Mouse (Mus musculus) urinary bladder, adult 2 months (tissue): ENCODE results near the gene Cemip. TPM values are rescaled to one million over a fixed set of nuclear protein-coding genes. Genes with fewer than 3 reads are reported as not detected.
"Not testable (repeated sequence)": the region's sequence is repeated elsewhere in the genome, so short reads cannot be mapped to it uniquely, and the experiment has no call there.

Experiments used
- DNase-seq: peaks from one replicate; pipeline ENCODE4 v3.0.0; 2022; ENCODE audit warnings: low spot score
- polyA plus RNA-seq: library from polyadenylated mRNA; depleted of rRNA; stranded (reverse); fragments of >200 nt; gene quantifications from 2 replicates; pipeline ENCODE4 v1.2.3, GENCODE M21; 2012; rRNA removed

Cemip gene
- polyA plus RNA-seq, result 0.37 and 0.77 TPM in 2 replicates

GRCm38 (mm10) chr7:84086039-84086829, at the start of gene Cemip:
Gene Cemip, minus strand, starts transcription at chr7:84086502.
- DNase-seq, result peak; percentile 76

- DNase-seq, result no peak
Observed at GRCm38 (mm10) chr7:84132704-84133103, 46.4 kb upstream of the Cemip start.

DNA sequence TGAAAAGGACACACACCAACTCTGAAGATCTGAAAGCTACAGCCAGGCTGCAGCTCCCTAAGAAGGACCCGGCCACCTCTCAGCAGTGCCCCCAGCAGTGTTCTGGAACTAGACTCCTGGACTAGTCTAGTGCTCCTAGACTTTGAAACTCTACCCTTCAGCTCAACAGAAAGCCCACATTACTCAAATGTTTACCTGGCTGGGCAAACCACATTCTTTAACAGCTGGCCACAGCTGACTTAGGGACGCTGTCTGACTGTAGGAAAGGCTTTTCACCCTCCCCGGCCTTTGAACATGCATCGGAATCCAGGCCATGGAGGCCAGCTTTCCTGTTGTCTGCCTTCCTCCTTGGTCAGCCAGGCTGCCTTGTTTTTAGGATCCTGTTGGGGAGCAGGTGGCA, 45.4 kb upstream of the Cemip start:
- DNase-seq, result no peak

DNA sequence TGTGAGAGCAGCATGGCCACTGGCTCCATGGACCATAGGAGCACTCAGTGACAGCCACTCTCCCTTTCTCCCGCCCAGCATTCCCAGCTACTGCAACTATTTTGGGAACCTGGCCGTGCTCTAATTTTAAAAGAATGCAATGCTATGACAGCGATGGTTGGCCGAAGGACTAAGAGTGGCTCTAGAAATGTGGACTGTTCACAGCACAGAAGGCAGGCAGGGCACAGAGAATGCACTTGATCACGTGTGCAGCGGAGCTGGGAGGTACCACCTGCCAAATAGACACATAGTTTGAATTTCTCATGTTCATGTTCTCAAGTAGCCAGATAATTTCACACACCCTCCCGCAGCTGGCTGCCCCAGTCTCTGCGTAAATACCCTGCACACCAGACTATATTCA, 42.4 kb upstream of the Cemip start:
- DNase-seq, result no peak

DNA sequence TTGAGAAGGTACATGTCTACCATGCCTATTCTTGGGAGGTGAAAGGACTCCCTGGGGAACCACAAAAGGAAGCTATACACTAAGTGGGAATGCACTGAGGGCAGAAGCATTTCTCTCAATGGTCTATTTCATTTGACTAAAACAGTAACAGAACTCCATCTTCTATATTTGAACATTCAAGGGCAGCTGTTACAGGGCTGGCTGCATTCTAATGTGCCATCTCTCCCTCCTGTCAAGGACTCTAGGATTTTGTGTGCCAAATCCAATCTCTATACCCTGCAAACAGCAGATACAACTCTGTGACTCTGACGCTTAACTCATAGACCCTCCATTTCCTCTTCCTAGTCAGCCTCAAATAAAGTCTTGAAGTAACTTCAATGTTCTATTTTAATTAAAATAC, 39.4 kb upstream of the Cemip start:
- DNase-seq, result no peak

GRCm38 (mm10) chr7:84123651-84124050, 37.3 kb upstream of the Cemip start:
- not testable (repeated sequence) for DNase-seq

GRCm38 (mm10) chr7:84121778-84122177, 35.5 kb upstream of the Cemip start:
- no peak for DNase-seq

DNA sequence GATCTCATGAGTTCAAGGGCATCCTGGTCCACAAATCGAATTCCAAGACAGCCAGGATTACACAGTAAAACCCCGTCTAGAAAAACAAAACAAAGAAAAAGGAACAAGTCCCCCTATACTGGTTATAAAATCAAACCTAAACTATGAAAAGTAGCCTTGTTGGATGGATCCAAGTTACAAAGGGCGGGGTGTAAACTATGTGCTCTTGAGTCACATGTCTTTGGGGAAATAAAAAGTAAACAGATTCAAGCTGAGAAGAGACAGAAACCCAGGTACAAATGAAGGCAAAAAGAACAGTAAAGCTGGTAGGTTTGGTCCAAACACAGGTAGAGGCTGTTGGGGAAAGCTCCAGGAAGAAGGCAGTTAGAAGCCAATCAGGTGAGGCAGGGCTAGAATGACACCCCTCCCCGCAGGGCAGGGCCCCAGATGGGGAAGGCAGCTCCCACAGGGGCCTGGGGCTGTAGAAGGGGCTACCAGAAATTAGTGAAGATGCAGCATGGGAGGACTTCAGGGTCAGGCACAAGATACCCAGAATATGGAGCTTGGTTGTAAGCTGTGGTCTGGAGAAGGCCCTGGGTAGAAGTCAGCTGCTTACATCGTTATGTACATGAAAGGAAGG, 33.9 kb upstream of the Cemip start:
- DNase-seq, result no peak

- DNase-seq, result no peak
Observed at GRCm38 (mm10) chr7:84119216-84120105, 33.2 kb upstream of the Cemip start.

- DNase-seq, result no peak
Observed at GRCm38 (mm10) chr7:84117543-84118122, 31.3 kb upstream of the Cemip start.

DNA sequence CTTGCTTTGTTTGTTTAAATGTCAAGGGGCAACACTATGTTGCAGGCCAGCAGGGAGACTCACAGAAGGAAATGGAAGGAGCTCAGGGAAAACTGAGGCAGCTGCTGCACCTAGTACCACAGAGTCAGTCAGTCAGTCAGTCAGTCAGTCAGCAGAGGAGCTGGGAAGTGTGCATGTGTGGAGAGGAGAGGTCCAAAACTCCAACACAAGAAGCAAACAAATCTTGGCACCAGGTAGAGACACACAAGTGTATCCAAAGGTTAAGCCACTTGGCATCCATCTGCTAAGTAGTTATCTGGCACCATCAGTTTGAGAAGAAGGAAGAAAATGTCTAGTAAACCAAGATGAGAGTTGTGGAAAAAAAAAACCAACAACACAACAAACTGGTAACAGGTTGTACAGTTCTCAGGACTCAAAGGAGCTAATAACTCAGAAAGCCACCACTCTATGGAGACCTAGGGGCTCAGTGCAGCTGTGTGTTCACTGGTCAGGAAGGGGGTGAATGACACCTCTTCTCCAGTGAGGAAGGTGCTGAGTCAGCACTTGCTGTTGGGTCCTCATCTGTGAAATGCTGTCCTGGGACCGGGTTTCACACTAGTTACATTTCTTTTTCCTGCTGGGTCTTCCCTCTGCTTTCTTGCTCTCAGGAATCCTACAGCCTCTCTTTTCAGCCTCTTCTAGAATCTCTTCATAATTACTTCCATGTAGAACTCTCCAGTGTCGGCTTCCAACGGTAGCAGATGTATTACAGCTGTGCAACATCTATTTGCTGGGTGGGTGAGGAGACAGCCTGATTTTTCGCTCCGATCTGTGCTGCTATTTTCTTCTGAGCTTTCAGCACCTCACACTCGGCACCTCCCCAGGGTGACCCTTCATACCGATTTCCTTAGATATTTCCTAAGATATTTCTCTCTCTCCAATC, 30.6 kb upstream of the Cemip start:
- DNase-seq, result no peak

DNA sequence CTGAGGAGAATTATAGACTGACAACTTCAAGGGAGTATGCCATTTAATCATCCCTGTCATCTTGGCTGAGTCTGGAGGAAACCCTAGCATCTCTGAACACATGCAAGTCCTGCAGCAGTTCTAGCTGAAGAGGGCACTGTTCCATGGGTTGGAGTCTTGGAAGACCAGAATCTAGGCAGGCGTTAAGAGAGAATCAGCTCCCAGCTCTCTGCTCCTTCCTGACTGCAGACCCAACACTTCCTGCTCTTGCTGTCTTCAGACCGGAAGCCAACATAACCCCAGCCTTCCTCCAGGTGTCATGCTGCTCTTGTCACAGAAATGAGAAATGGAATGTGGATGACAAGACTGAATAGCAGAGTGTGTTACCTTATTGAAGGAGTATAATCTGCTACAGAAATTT, 29.1 kb upstream of the Cemip start:
- no peak for DNase-seq

GRCm38 (mm10) chr7:84114775-84115174, 28.5 kb upstream of the Cemip start:
- DNase-seq, result no peak

- DNase-seq, result no peak
Observed at GRCm38 (mm10) chr7:84113035-84113390, 26.7 kb upstream of the Cemip start.

GRCm38 (mm10) chr7:84112351-84113034, 26.2 kb upstream of the Cemip start:
- no peak for DNase-seq

GRCm38 (mm10) chr7:84111716-84112350, 25.5 kb upstream of the Cemip start:
- DNase-seq, result no peak

- no peak for DNase-seq
Observed at GRCm38 (mm10) chr7:84106942-84107341, 20.6 kb upstream of the Cemip start.

DNA sequence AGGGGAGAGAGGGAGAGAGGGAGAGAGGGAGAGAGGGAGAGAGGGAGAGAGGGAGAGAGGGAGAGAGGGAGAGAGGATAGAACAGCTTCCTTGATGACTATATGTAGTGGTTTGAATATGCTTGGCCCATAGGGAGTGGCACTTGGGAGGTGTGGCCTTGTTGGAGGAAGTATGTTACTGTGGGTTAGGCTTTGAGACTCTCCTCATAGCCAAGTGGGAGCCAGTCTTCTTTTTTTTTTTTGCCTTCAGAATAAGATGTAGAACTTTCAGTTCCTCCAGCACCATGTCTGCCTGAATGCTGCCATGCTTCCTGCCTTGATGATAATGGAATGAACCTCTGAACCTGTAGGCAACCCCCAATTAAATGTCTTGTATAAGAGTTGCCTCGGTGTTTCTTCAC, 16.3 kb upstream of the Cemip start:
- DNase-seq, result no peak

DNA sequence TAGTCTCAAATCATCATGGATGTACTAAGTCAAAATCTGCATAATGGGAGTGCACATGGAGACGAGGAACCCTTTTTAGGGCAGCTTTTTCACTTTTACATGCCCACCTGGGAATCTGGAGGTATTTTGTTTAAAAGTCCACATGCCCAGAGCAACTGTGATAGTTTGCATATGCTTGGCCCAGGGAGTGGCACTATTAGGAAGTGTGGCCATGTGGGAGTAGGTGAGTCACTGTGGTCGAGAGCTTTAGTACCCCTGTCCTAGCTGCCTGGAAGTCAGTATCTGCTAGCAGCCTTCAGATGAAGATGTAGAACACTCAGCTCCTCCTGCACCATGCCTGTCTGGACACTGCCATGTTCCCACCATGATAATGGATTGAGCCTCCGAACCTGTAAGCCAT, 14.4 kb upstream of the Cemip start:
- no peak for DNase-seq

- DNase-seq, result no peak
Observed at GRCm38 (mm10) chr7:84098098-84098497, 11.8 kb upstream of the Cemip start.
